Mouse (Mus musculus): ENCODE data around the gene Ppp4r3a.
"Not testable (repeated sequence)": the region's sequence is repeated elsewhere in the genome, so short reads cannot be mapped to it uniquely, and the experiment has no call there.

Ppp4r3a gene

GRCm38 (mm10) chr12:101028954-101029731 is 54.4 kb downstream of the Ppp4r3a start, which contains the start of gene Ccdc88c:
Gene Ccdc88c (minus strand): TSS chr12:101029056.
- DNase-seq (ENCODE audit: low read depth, low spot score) = peak; percentile 74

- no peak for DNase-seq (ENCODE audit: low read depth, low spot score)
Measured at GRCm38 (mm10) chr12:101028247-101028953, 55.1 kb downstream of the Ppp4r3a start.

- no peak for DNase-seq (ENCODE audit: low read depth, low spot score)
Measured at GRCm38 (mm10) chr12:101027451-101028246, 55.9 kb downstream of the Ppp4r3a start.

GRCm38 (mm10) chr12:101026946-101027345 is 56.6 kb downstream of the Ppp4r3a start:
- DNase-seq (ENCODE audit: low read depth, low spot score) = no peak

GRCm38 (mm10) chr12:101026518-101026917 is 57.0 kb downstream of the Ppp4r3a start:
- DNase-seq (ENCODE audit: low read depth, low spot score) = no peak

DNA sequence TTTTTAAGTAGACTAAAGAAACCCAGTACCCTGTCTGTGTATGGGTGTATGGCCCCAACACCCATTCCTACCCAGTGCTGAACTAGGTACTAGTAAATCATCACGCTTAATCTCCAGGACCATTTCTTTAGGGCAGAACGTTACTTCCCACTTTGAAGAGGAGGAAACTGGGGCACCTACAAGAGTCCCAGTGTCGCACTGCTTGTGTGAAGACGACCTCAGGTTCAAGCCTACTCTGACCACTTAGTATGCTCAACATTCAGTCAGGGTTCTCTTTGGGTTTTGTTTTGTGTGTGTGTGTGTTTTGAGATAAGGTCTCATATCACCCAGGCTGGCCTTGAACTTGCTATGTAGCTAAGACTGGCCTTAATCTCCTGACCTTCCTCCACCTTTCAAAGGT is 57.5 kb downstream of the Ppp4r3a start:
- no peak for DNase-seq (ENCODE audit: low read depth, low spot score)

- no peak for DNase-seq (ENCODE audit: low read depth, low spot score)
Measured at GRCm38 (mm10) chr12:101025379-101025778, 58.1 kb downstream of the Ppp4r3a start.

- no peak for DNase-seq (ENCODE audit: low read depth, low spot score)
Measured at GRCm38 (mm10) chr12:101024824-101025223, 58.7 kb downstream of the Ppp4r3a start.

DNA sequence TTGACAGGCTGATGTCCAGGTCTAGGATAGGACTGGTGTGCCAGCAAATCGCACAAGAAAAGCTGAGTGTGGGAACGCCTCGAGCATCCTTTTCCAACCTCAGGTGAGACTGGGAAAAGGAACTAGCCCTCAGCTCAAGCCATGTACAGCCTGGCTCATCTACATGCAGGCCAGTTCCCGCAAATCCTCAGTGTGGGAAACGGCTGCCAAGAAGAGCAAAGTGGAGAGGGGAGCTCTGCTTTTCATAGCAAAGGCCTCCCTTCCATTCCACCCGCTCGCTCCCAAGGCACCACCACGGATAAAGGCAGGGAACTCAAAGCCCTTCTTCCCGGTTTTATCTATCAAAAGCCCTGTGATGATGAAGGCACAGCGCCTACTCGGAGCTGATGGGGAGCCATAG is 60.4 kb downstream of the Ppp4r3a start:
- DNase-seq (ENCODE audit: low read depth, low spot score) = no peak

GRCm38 (mm10) chr12:101022353-101022752 is 61.1 kb downstream of the Ppp4r3a start:
- DNase-seq (ENCODE audit: low read depth, low spot score) = no peak

DNA sequence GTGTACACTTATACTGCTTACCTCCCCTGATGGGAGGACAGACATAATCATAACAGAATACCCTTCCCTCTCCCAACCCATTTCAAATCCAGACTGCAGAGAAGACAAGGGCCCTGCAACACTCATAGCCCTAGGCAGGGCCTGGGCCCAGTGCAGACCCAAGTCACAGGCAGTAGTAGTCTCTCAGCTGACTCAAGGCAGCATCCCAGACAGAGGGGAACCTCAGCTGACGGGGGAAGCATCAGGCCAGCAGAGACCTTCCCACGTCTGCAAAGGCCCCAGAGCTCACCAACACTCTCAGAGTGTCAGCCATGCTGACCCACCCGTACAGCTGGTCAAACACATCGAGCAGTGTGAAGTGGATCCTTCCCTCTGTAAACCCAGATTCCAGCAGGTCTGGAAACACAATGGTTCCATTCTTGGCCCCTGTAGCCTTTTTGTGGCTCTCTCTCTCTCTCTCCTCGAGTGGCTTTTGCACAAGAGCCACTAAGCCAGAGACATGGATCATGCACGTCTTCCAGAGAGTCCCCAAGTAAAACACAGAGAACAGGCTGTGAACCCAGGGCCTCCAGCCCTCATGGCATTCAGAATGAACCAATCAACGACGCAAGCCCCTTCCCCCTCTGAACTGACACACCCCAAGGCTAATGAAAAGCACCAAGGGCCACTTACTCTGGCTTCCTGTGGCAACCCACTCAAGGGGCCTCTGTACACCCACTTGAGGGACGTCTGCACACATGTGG is 61.8 kb downstream of the Ppp4r3a start:
- DNase-seq (ENCODE audit: low read depth, low spot score) = no peak

DNA sequence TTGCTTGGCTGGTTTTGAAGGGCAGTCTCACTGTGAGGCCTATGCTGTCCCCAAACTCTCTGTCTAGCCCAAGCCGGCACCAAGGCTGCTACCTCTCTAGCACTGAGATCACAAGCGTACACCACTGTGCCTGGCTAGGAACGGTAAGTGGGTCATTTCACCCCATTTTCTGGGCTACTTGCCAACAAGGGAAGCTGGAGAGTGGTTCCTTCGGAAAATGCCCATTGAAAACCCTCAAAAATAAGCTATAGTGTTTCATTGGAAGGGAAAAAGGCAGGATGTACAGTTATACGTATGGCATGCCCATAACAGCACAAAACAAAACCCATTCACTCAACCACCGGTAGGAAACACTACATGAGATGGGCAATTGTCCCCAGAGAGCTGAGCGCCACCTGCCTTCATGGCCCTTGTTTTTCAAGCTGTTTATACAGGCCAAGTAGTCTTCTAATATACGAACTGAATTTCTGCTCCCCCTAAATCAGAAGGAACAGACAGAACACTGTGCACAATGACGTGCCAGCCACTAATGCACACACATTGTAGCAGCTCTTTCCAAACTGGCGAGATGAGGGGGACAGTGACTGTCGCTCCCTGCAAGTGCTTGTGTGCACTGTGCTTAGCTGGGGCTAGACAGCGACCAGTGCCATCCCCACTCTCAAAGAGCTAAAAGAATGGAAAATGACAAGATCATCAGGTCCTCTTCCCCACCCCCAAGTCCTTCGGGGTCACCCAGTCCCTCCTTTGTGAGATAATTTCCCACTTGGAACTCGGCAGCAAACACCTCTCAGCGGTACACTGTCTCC is 63.1 kb downstream of the Ppp4r3a start:
- DNase-seq (ENCODE audit: low read depth, low spot score) = no peak

DNA sequence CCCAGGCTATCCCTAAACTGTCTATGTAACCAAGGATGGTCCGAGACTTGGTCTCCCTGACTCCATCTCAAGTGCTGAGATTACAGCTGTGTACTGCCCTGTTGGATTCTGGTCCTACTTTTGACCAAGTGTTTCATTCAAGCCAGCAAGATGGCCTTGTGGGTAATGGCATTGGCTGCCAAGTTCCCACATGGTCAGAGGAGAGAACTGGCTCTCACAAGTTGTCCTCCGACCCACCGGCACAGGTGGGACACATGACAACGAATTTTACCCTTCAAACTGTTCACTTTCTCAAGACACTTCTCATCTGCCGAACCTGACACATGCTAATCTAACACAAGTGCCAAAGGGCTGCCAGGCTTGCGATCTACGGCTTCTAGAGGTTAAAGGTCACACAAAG is 64.1 kb downstream of the Ppp4r3a start:
- DNase-seq (ENCODE audit: low read depth, low spot score) = no peak

DNA sequence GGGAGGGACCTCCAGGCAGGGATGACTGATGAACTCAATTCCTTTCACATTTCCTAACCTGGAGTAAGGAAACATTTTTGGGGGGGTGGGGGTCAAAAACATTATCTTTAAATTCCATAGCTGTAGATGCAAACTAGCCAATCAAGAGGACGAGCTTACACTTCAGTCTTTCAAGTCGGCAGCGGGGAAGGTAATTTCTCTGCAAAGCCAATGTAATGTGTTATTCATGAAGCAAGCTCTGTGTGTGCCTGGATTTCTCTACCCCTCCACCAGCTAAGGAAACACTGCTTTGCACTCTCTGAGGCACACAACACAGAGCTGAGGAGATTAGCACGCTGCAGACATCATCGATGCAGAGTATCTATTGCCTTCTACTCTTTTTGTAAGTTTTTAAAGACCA is 64.5 kb downstream of the Ppp4r3a start:
- DNase-seq (ENCODE audit: low read depth, low spot score) = no peak

DNA sequence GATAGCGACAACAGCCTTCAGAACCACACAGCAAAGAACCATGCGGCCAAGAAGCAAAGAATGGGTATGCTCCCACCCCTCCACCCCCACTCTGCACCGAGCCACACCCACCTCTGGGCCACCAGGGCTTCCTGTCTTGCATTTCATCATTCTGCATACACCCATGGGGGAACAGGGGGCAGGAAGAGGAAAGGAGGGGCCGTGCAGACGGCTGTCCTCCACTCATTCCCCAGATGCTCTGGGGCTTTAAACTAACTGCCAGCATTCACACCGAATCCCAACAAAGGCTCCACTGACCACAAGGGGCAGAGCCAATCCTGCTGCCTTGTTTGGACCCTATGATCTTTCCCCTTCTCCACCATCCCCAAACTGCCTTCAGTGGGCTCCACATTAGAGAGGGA is 65.5 kb downstream of the Ppp4r3a start:
- DNase-seq (ENCODE audit: low read depth, low spot score) = no peak

DNA sequence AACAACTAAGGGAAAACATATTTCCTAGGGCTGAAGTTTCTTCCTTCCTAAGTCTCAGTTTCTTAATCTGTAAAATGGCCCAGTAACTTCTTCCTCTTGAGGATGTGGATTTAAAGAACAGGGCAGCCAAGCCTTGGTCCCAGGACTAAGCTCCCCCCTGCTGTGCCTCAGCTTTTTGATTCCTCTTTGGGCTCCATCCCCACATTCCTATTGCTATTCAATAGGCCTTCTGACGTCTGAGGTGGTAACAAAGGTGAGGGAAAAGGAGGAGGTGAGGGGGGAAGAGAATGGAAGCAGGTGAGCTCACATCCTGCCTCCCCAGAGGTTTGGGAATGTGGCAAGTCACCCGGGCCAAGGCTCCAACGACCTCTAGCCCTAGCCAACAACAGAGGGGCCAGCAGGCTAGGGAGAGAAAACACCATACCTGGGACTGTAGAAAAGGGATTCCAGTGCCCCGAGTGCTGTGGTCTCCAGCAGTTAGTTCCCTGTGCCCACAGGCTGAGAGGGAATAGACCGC is 67.0 kb downstream of the Ppp4r3a start:
- DNase-seq (ENCODE audit: low read depth, low spot score) = no peak

DNA sequence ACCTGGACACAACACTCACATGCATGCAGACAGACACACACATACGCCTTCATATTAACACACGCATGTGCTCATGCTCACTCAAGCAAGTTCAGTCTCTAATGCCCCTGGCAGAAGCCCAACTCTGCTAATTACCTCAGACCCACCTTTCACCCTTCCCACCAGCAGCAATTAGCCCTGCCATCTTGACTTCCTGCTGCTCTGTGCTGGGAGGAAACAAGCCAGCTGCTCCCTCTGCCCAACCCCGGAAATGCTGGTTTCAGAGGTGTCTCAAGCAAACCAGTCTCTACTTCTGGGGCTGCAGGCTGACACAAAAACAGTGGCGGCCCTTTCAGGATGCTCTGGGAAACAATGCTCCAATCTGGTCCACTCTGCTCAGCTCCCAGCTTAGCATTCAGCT is 67.6 kb downstream of the Ppp4r3a start:
- DNase-seq (ENCODE audit: low read depth, low spot score) = no peak

DNA sequence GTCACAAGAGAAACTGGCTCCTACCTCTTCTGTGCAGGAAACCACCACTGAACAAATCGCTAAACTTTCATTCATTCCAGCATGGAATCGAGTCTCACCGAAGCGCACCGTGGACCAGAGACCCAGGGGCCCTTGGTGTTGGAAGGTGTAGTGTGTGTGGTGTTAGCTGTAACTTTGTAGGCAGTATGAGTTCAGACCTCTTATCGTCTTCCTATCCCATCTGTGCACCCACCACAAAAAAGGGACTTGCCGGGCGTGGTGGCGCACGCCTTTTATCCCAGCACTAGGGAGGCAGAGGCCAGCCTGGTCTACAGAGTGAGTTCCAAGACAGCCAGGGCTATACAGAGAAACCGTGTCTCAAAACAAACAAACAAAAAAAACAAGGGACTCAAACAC is 68.3 kb downstream of the Ppp4r3a start:
- DNase-seq (ENCODE audit: low read depth, low spot score) = no peak

GRCm38 (mm10) chr12:101014549-101015164 is 68.8 kb downstream of the Ppp4r3a start:
- DNase-seq (ENCODE audit: low read depth, low spot score) = no peak

- DNase-seq (ENCODE audit: low read depth, low spot score) = not testable (repeated sequence)
Measured at GRCm38 (mm10) chr12:101013668-101014067, 69.8 kb downstream of the Ppp4r3a start.

All from brain, embryonic 18.5 days (tissue).